Mouse (Mus musculus): ENCODE results near the gene Plekhg5. TPM values are rescaled to one million over a fixed set of nuclear protein-coding genes. Genes with fewer than 3 reads are reported as not detected.

Plekhg5 gene
- polyA plus RNA-seq, 1 experiment from 2014 or later, result 13.0 TPM

- TF ChIP-seq CTCF (IDR thresholded peaks at IDR 0.05), result no peak
- CTCF ChIA-PET, result no interaction called here
- POLR2A ChIA-PET, result interaction anchor here (0.6 kb wide), 1 partner anchor 19 kb away, joined by 3 read pairs; no protein-coding TSS in a partner anchor
- H3K27me3 ChIP-seq, result no peaks in the 10 kb centered on the region
- in situ Hi-C loops (cut with MboI; ENCODE audit: low pct_unique_long_range_greater_than_20kb), result loop anchor here (5.0 kb wide), 1 partner anchor 66 kb away; no protein-coding TSS in a partner anchor
- ATAC-seq, result no peak
- no peak for DNase-seq (ENCODE audit: low read depth, low spot score)
Measured at GRCm38 (mm10) chr4:152097911-152098799, 25.9 kb downstream of the Plekhg5 start.

- H3K27me3 ChIP-seq, result no peaks in the 10 kb centered on the region
- TF ChIP-seq CTCF (IDR thresholded peaks at IDR 0.05), result no peak
- in situ Hi-C loops (cut with MboI; ENCODE audit: low pct_unique_long_range_greater_than_20kb), result no loop called here
- ATAC-seq, result no peak
- CTCF ChIA-PET, result interaction anchor here (1.3 kb wide), 1 partner anchor 80 kb away, joined by 3 read pairs; no protein-coding TSS in a partner anchor
- no peak for DNase-seq (ENCODE audit: low read depth, low spot score)
- POLR2A ChIA-PET, result no interaction called here
Measured at GRCm38 (mm10) chr4:152100541-152100940, 28.2 kb downstream of the Plekhg5 start.

GRCm38 (mm10) chr4:152101081-152101653, 28.9 kb downstream of the Plekhg5 start:
- POLR2A ChIA-PET, result no interaction called here
- no peak for TF ChIP-seq CTCF (IDR thresholded peaks at IDR 0.05)
- CTCF ChIA-PET, result interaction anchor here (1.3 to 1.6 kb wide), 2 partner anchors 64 to 81 kb away, joined by 3 to 7 read pairs; no protein-coding TSS in a partner anchor
- DNase-seq (ENCODE audit: low read depth, low spot score) (no peak), ATAC-seq (no peak)
- in situ Hi-C loops (cut with MboI; ENCODE audit: low pct_unique_long_range_greater_than_20kb), result no loop called here
- no peaks in the 10 kb centered on the region for H3K27me3 ChIP-seq

- POLR2A ChIA-PET, result no interaction called here
- CTCF ChIA-PET, result interaction anchor here (1.3 to 1.6 kb wide), 2 partner anchors 65 to 82 kb away, joined by 3 to 7 read pairs; no protein-coding TSS in a partner anchor
- DNase-seq (ENCODE audit: low read depth, low spot score), result no peak
- in situ Hi-C loops (cut with MboI; ENCODE audit: low pct_unique_long_range_greater_than_20kb), result no loop called here
- H3K27me3 ChIP-seq, result no peaks in the 10 kb centered on the region
- no peak for ATAC-seq
- TF ChIP-seq CTCF (IDR thresholded peaks at IDR 0.05), result no peak
Measured at GRCm38 (mm10) chr4:152101921-152102320, 29.6 kb downstream of the Plekhg5 start.

GRCm38 (mm10) chr4:152103025-152103424, 30.7 kb downstream of the Plekhg5 start:
- in situ Hi-C loops (cut with MboI; ENCODE audit: low pct_unique_long_range_greater_than_20kb), result no loop called here
- no peak for TF ChIP-seq CTCF (IDR thresholded peaks at IDR 0.05)
- no peak for DNase-seq (ENCODE audit: low read depth, low spot score)
- ATAC-seq, result peak; percentile 39
- no peaks in the 10 kb centered on the region for H3K27me3 ChIP-seq
- CTCF ChIA-PET, result interaction anchor here (0.6 to 1.3 kb wide), 6 partner anchors 9 to 90 kb away, joined by 3 to 4 read pairs (median 3); partner anchors contain the start of gene Zbtb48
- POLR2A ChIA-PET, result interaction anchor here (0.6 kb wide), 1 partner anchor 9 kb away, joined by 3 read pairs; no protein-coding TSS in a partner anchor

GRCm38 (mm10) chr4:152106746-152107145, 34.4 kb downstream of the Plekhg5 start:
- H3K27me3 ChIP-seq, result no peaks in the 10 kb centered on the region
- no peak for TF ChIP-seq CTCF (IDR thresholded peaks at IDR 0.05)
- in situ Hi-C loops (cut with MboI; ENCODE audit: low pct_unique_long_range_greater_than_20kb), result no loop called here
- CTCF ChIA-PET, result no interaction called here
- DNase-seq (ENCODE audit: low read depth, low spot score), result no peak
- POLR2A ChIA-PET, result no interaction called here
- ATAC-seq, result no peak

- POLR2A ChIA-PET, result no interaction called here
- ATAC-seq (no peak), DNase-seq (ENCODE audit: low read depth, low spot score) (no peak)
- no peak for TF ChIP-seq CTCF (IDR thresholded peaks at IDR 0.05)
- H3K27me3 ChIP-seq, result no peaks in the 10 kb centered on the region
- in situ Hi-C loops (cut with MboI; ENCODE audit: low pct_unique_long_range_greater_than_20kb), result no loop called here
- CTCF ChIA-PET, result no interaction called here
Measured at GRCm38 (mm10) chr4:152107493-152107892, 35.2 kb downstream of the Plekhg5 start.

- in situ Hi-C loops (cut with MboI; ENCODE audit: low pct_unique_long_range_greater_than_20kb), result no loop called here
Measured at GRCm38 (mm10) chr4:152107971-152108509, 35.7 kb downstream of the Plekhg5 start.

GRCm38 (mm10) chr4:152108673-152109072, 36.4 kb downstream of the Plekhg5 start:
- in situ Hi-C loops (cut with MboI; ENCODE audit: low pct_unique_long_range_greater_than_20kb), result no loop called here
- no peak for TF ChIP-seq CTCF (IDR thresholded peaks at IDR 0.05)

More at GRCm38 (mm10) chr4:152107971-152108509, 35.7 kb downstream of the Plekhg5 start:
- DNase-seq (ENCODE audit: low read depth, low spot score) (no peak), ATAC-seq (no peak)
- H3K27me3 ChIP-seq, result no peaks in the 10 kb centered on the region
- POLR2A ChIA-PET, result interaction anchor here (0.7 kb wide), 1 partner anchor 845 kb away, joined by 3 read pairs; no protein-coding TSS in a partner anchor
- TF ChIP-seq CTCF (IDR thresholded peaks at IDR 0.05), result no peak
- CTCF ChIA-PET, result no interaction called here

GRCm38 (mm10) chr4:152109509-152109908, 37.2 kb downstream of the Plekhg5 start:
- DNase-seq (ENCODE audit: low read depth, low spot score) (no peak), ATAC-seq (no peak)
- in situ Hi-C loops (cut with MboI; ENCODE audit: low pct_unique_long_range_greater_than_20kb), result no loop called here
- ChIA-PET CTCF (no interaction called here), POLR2A (interaction anchor here (0.7 kb wide), 1 partner anchor 890 kb away, joined by 4 read pairs; no protein-coding TSS in a partner anchor)
- no peak for TF ChIP-seq CTCF (IDR thresholded peaks at IDR 0.05)
- H3K27me3 ChIP-seq, result no peaks in the 10 kb centered on the region

More at GRCm38 (mm10) chr4:152108673-152109072, 36.4 kb downstream of the Plekhg5 start:
- DNase-seq (ENCODE audit: low read depth, low spot score), result no peak
- POLR2A ChIA-PET, result interaction anchor here (0.7 kb wide), 1 partner anchor 845 kb away, joined by 3 read pairs; no protein-coding TSS in a partner anchor
- H3K27me3 ChIP-seq, result no peaks in the 10 kb centered on the region
- no peak for ATAC-seq
- CTCF ChIA-PET, result no interaction called here

All from Patski (cell line).